Mouse (Mus musculus) limb, embryonic 14.5 days (tissue): Measurements from ENCODE around the gene Tbcb. TPM values are rescaled to one million over a fixed set of nuclear protein-coding genes. Genes with fewer than 3 reads are reported as not detected.
"Not testable (repeated sequence)": the region's sequence is repeated elsewhere in the genome, so short reads cannot be mapped to it uniquely, and the experiment has no call there.

Experiments used
- ATAC-seq: fragments of 200-750 bp; cut with Nextera tagmentation; 2 replicates; pipeline ENCODE4 v1.8.0; 2017; ENCODE audit warnings: low read depth, moderate number of reproducible peaks, moderate TSS enrichment; ENCODE audit not compliant: low FRiP score
- DNase-seq: peaks from one replicate; pipeline ENCODE4 v3.0.0-alpha.2; 2015; ENCODE audit warnings: low spot score
- H3K27ac ChIP-seq: fragments of 300-500 bp; sonication (generic); replicated peaks from 2 replicates; pipeline ENCODE4 v1.5.1; 2014; ENCODE audit warnings: low read depth, mild to moderate bottlenecking, low read length, moderate library complexity, mixed read lengths
- H3K27me3 ChIP-seq: fragments of 300-500 bp; sonication (generic); 2 replicates; pipeline ENCODE4 v1.6.1; 2014; ENCODE audit warnings: low read length, mixed read lengths; ENCODE audit not compliant: control insufficient read depth, insufficient read depth
- H3K36me3 ChIP-seq: fragments of 300-500 bp; sonication (generic); 2 replicates; pipeline ENCODE4 v1.6.1; 2014; ENCODE audit warnings: mild to moderate bottlenecking, low read length, moderate library complexity, mixed read lengths; ENCODE audit not compliant: control insufficient read depth, insufficient read depth
- H3K4me1 ChIP-seq: fragments of 300-500 bp; sonication (generic); 2 replicates; pipeline ENCODE4 v1.6.1; 2014; ENCODE audit warnings: antibody characterized with exemption, low read length, mixed read lengths; ENCODE audit not compliant: control insufficient read depth, insufficient read depth
- H3K4me2 ChIP-seq: fragments of 300-500 bp; sonication (generic); replicated peaks from 2 replicates; pipeline ENCODE4 v1.6.1; 2014; ENCODE audit warnings: low read depth, mild to moderate bottlenecking, low read length, moderate library complexity; ENCODE audit not compliant: severe bottlenecking
- H3K4me3 ChIP-seq: fragments of 300-500 bp; sonication (generic); replicated peaks from 2 replicates; pipeline ENCODE4 v1.5.1; 2014; ENCODE audit warnings: low read length
- H3K9ac ChIP-seq: fragments of 300-500 bp; sonication (generic); 2 replicates; pipeline ENCODE4 v1.6.1; 2014; ENCODE audit warnings: mild to moderate bottlenecking, low read depth, low read length, moderate library complexity; ENCODE audit not compliant: severe bottlenecking
- H3K9me3 ChIP-seq: fragments of 300-500 bp; sonication (generic); 2 replicates; pipeline ENCODE4 v1.6.1; 2016; ENCODE audit warnings: low read length; ENCODE audit not compliant: control insufficient read depth
- POLR2A ChIP-seq: fragments of 200-500 bp; IDR thresholded peaks from 2 replicates; pipeline ENCODE4 v1.8.0; 2012; ENCODE audit warnings: inconsistent platforms, mild to moderate bottlenecking, moderate library complexity, borderline replicate concordance; ENCODE audit not compliant: insufficient read depth, insufficient read length; ENCODE audit errors: extremely low read depth
- WGBS: fragments of 180-500 bp; shearing (Covaris S2); extraction: QIAGEN DNeasy Blood & Tissue Kit; methylation state at CpG from one replicate; pipeline ENCODE4 v1.1.7; 2014; 5-methylcytosine and 5-hydroxymethylcytosine counted together
- polyA plus RNA-seq, 2 experiments: library from polyadenylated mRNA; depleted of rRNA in 1 of 2; stranded (reverse) in 1 of 2; unstranded in 1 of 2; fragments of >200 nt; fragmentation: Nextera tagmentation in 1 of 2; extraction: Ambion mirVana in 1 of 2; gene quantifications; 2 replicates each; pipeline versions ENCODE4 v1.2.1 to v1.2.3; 2012 to 2014

The Tbcb gene
- polyA plus RNA-seq, 2 experiments, result 90.3 to 185 TPM

GRCm38 (mm10) chr7:30204380-30204779 lies 27.7 kb downstream of the Tbcb start:
- H3K9me3 ChIP-seq, result no peaks in the 10 kb centered on the region
- 52% methylated on average over 8 of the region's 8 CpGs for whole genome bisulfite sequencing
- ATAC-seq, result no peak
- H3K9ac ChIP-seq, result no peak overlapping the region
- H3K4me2 ChIP-seq, result no peak overlapping the region
- H3K4me1 ChIP-seq, result peaks cover 9% of the 10 kb centered on the region
- no peaks in the 10 kb centered on the region for H3K27me3 ChIP-seq
- TF ChIP-seq POLR2A, result no peak
- H3K36me3 ChIP-seq, result no peaks in the 10 kb centered on the region
- no peak overlapping the region for H3K27ac ChIP-seq
- DNase-seq, result no peak
- no peak overlapping the region for H3K4me3 ChIP-seq

- Histone ChIP-seq H3K9me3 (no peaks in the 10 kb centered on the region), H3K4me1 (peaks cover 9% of the 10 kb centered on the region), H3K27me3 (no peaks in the 10 kb centered on the region), H3K4me3 (no peak overlapping the region), H3K4me2 (no peak overlapping the region), H3K9ac (no peak overlapping the region), H3K36me3 (no peaks in the 10 kb centered on the region), H3K27ac (no peak overlapping the region)
- ATAC-seq (no peak), DNase-seq (no peak)
- 81% methylated on average over 11 of the region's 11 CpGs for WGBS
- no peak for TF ChIP-seq POLR2A
These were observed 29.0 kb downstream of the Tbcb start for GRCm38 (mm10) chr7:30202895-30203690.

GRCm38 (mm10) chr7:30200661-30201060 lies 31.4 kb downstream of the Tbcb start:
- not testable (repeated sequence) for H3K4me3 ChIP-seq, H3K9me3 ChIP-seq, H3K4me2 ChIP-seq, DNase-seq, ATAC-seq, H3K9ac ChIP-seq, H3K27ac ChIP-seq, H3K36me3 ChIP-seq, H3K27me3 ChIP-seq, H3K4me1 ChIP-seq
- 81% methylated on average over 5 of the region's 5 CpGs for WGBS

- Histone ChIP-seq H3K36me3 (no peaks in the 10 kb centered on the region), H3K9ac (no peak overlapping the region), H3K27me3 (no peaks in the 10 kb centered on the region), H3K4me3 (no peak overlapping the region), H3K4me1 (peaks cover 11% of the 10 kb centered on the region), H3K27ac (no peak overlapping the region), H3K4me2 (no peak overlapping the region), H3K9me3 (no peaks in the 10 kb centered on the region)
- ATAC-seq (no peak), DNase-seq (no peak)
- no peak for TF ChIP-seq POLR2A
- 81% methylated on average over 5 of the region's 5 CpGs for WGBS
These were observed 31.9 kb downstream of the Tbcb start for GRCm38 (mm10) chr7:30200200-30200599.

- Histone ChIP-seq H3K9me3 (no peaks in the 10 kb centered on the region), H3K27me3 (no peaks in the 10 kb centered on the region), H3K4me2 (no peak overlapping the region), H3K36me3 (no peaks in the 10 kb centered on the region), H3K4me3 (no peak overlapping the region), H3K4me1 (peaks cover 12% of the 10 kb centered on the region), H3K9ac (no peak overlapping the region), H3K27ac (no peak overlapping the region)
- DNase-seq (no peak), ATAC-seq (no peak)
- TF ChIP-seq POLR2A, result no peak
- 79% methylated on average over 18 of the region's 18 CpGs for WGBS
These were observed 32.5 kb downstream of the Tbcb start for GRCm38 (mm10) chr7:30199498-30200139.
